Mouse (Mus musculus) G1E (cell line): ENCODE measurements around the gene Krt36. TPM values are rescaled to one million over a fixed set of nuclear protein-coding genes. Genes with fewer than 3 reads are reported as not detected.

ENCODE experiments used
- ATAC-seq: 2 replicates; pipeline ENCODE4 v1.8.0; 2016; ENCODE audit warnings: mild to moderate bottlenecking; ENCODE audit not compliant: insufficient number of reproducible peaks, poor library complexity, low FRiP score, severe bottlenecking; ENCODE audit errors: extremely low read depth
- DNase-seq: peaks from one replicate; pipeline ENCODE4 v3.0.0; 2012; ENCODE audit warnings: low spot score
- H3K27me3 ChIP-seq: 2 replicates; pipeline ENCODE4 v1.6.1; 2012; ENCODE audit warnings: mild to moderate bottlenecking, low read length, inconsistent platforms; ENCODE audit not compliant: insufficient read depth
- H3K36me3 ChIP-seq: replicated peaks from 2 replicates; pipeline ENCODE3; 2012; ENCODE audit warnings: mild to moderate bottlenecking, inconsistent platforms
- H3K4me1 ChIP-seq: 2 replicates; pipeline ENCODE4 v1.6.1; 2012; ENCODE audit warnings: low read depth, low read length, inconsistent platforms, mixed read lengths; ENCODE audit not compliant: insufficient read depth
- H3K4me3 ChIP-seq: 2 replicates; pipeline ENCODE4 v1.5.1; 2012; ENCODE audit warnings: low read depth, mild to moderate bottlenecking, inconsistent platforms, low read length, moderate library complexity, mixed read lengths
- H3K9me3 ChIP-seq: replicated peaks from 2 replicates; pipeline ENCODE4 v1.6.1; 2012; ENCODE audit warnings: inconsistent platforms
- CTCF ChIP-seq: IDR thresholded peaks from 2 replicates; pipeline ENCODE4 v1.5.1; 2012; ENCODE audit warnings: low read depth, low read length, inconsistent platforms, mixed read lengths
- GATA1 ChIP-seq: IDR thresholded peaks from 2 replicates; pipeline ENCODE4 v1.6.1; 2012; ENCODE audit warnings: borderline replicate concordance, low read length, inconsistent platforms, mixed read lengths
- GATA2 ChIP-seq: IDR thresholded peaks from 2 replicates; pipeline ENCODE4 v1.6.1; 2012; ENCODE audit warnings: low read depth, low read length, inconsistent platforms, borderline replicate concordance
- POLR2AphosphoS5 ChIP-seq: IDR thresholded peaks from 2 replicates; pipeline ENCODE4 v1.6.1; 2012; ENCODE audit warnings: low read depth, low read length, inconsistent platforms; ENCODE audit not compliant: insufficient replicate concordance
- TAL1 ChIP-seq: conservative IDR thresholded peaks from 2 replicates; pipeline ENCODE4 v1.6.1; 2012; ENCODE audit warnings: low read depth, low read length, inconsistent platforms, mixed read lengths
- polyA plus RNA-seq: library from polyadenylated mRNA; stranded (reverse); fragments of >175 nt; gene quantifications from 2 replicates; pipeline ENCODE4 v1.2.3, GENCODE M21; 2012
- total RNA-seq, 2 experiments: library from RNA; stranded (forward) in 1 of 2; stranded (reverse) in 1 of 2; fragments of 200-1000 nt in 1 of 2; fragments of >200 nt in 1 of 2; fragmentation: Nextera tagmentation in 1 of 2; gene quantifications; 2 replicates each; pipeline ENCODE4 v1.2.3; 2014 to 2017

Krt36 gene
- total and polyA plus RNA-seq, 3 experiments: not detected

- H3K4me1 ChIP-seq: no peaks in the 10 kb centered on the region
- H3K36me3 ChIP-seq: no peaks in the 10 kb centered on the region
- no peak for TF ChIP-seq GATA2
- no peak for TF ChIP-seq POLR2AphosphoS5
- no peak for TF ChIP-seq CTCF
- no peak for TF ChIP-seq TAL1
- TF ChIP-seq GATA1: no peak
- no peak for DNase-seq
- no peaks in the 10 kb centered on the region for H3K27me3 ChIP-seq
- ATAC-seq: no peak
- peaks cover 49% of the 10 kb centered on the region for H3K9me3 ChIP-seq
- no peak overlapping the region for H3K4me3 ChIP-seq
Measured at GRCm38 (mm10) chr11:100058875-100059274, 46.6 kb downstream of the Krt36 start.

- Histone ChIP-seq H3K4me3 (no peak overlapping the region), H3K27me3 (no peaks in the 10 kb centered on the region), H3K4me1 (no peaks in the 10 kb centered on the region), H3K9me3 (peaks cover 52% of the 10 kb centered on the region), H3K36me3 (no peaks in the 10 kb centered on the region)
- DNase-seq (no peak), ATAC-seq (no peak)
- TF ChIP-seq GATA2 (no peak), TAL1 (no peak), CTCF (no peak), POLR2AphosphoS5 (no peak), GATA1 (no peak)
Measured at GRCm38 (mm10) chr11:100055686-100056655, 49.5 kb downstream of the Krt36 start.

Other genes starting within 250 kb of the Krt36 start
Only the 20 nearest of the 27 such genes appear.
- not detected in 2 replicates for gene Gm11565, start 190.9 kb downstream of the Krt36 start, total RNA-seq (2014; fragmentation: Nextera tagmentation)
- 0.16 and 0.23 TPM in 2 replicates for gene Gm11565, start 190.9 kb downstream of the Krt36 start, total RNA-seq (2017)
- not detected in 2 replicates for gene Gm11565, start 190.9 kb downstream of the Krt36 start, polyA plus RNA-seq
- not detected in 2 replicates for gene Krtap31-2, start 169.3 kb downstream of the Krt36 start, total RNA-seq (2014; fragmentation: Nextera tagmentation)
- gene Krtap31-2, start 169.3 kb downstream of the Krt36 start, total RNA-seq (2017): not detected in 2 replicates
- not detected in 2 replicates for gene Krtap31-2, start 169.3 kb downstream of the Krt36 start, polyA plus RNA-seq
- not detected in 2 replicates for gene Krtap9-5, start 157.2 kb downstream of the Krt36 start, total RNA-seq (2014; fragmentation: Nextera tagmentation)
- not detected in 2 replicates for gene Krtap9-5, start 157.2 kb downstream of the Krt36 start, total RNA-seq (2017)
- not detected in 2 replicates for gene Krtap9-5, start 157.2 kb downstream of the Krt36 start, polyA plus RNA-seq
- not detected in 2 replicates for gene Krtap29-1, start 126.6 kb downstream of the Krt36 start, total RNA-seq (2014; fragmentation: Nextera tagmentation)
- not detected in 2 replicates for gene Krtap29-1, start 126.6 kb downstream of the Krt36 start, total RNA-seq (2017)
- not detected in 2 replicates for gene Krtap29-1, start 126.6 kb downstream of the Krt36 start, polyA plus RNA-seq
- not detected in 2 replicates for gene Krtap16-1, start 119.0 kb downstream of the Krt36 start, total RNA-seq (2014; fragmentation: Nextera tagmentation)
- gene Krtap16-1, start 119.0 kb downstream of the Krt36 start, total RNA-seq (2017): 0.06 and 0.11 TPM in 2 replicates
- not detected in 2 replicates for gene Krtap16-1, start 119.0 kb downstream of the Krt36 start, polyA plus RNA-seq
- not detected in 2 replicates for gene Krtap17-1, start 111.6 kb downstream of the Krt36 start, total RNA-seq (2014; fragmentation: Nextera tagmentation)
- not detected in 2 replicates for gene Krtap17-1, start 111.6 kb downstream of the Krt36 start, total RNA-seq (2017)
- gene Krtap17-1, start 111.6 kb downstream of the Krt36 start, polyA plus RNA-seq: not detected in 2 replicates
- gene Krt33a, start 89.4 kb downstream of the Krt36 start, total RNA-seq (2014; fragmentation: Nextera tagmentation): not detected in 2 replicates
- gene Krt33a, start 89.4 kb downstream of the Krt36 start, total RNA-seq (2017): not detected in 2 replicates
- gene Krt33a, start 89.4 kb downstream of the Krt36 start, polyA plus RNA-seq: not detected in 2 replicates
- gene Krt33b, start 75.8 kb downstream of the Krt36 start, total RNA-seq (2014; fragmentation: Nextera tagmentation): not detected in 2 replicates
- gene Krt33b, start 75.8 kb downstream of the Krt36 start, total RNA-seq (2017): not detected in 2 replicates
- not detected in 2 replicates for gene Krt33b, start 75.8 kb downstream of the Krt36 start, polyA plus RNA-seq
- gene Krt34, start 64.1 kb downstream of the Krt36 start, total RNA-seq (2014; fragmentation: Nextera tagmentation): not detected in 2 replicates
- gene Krt34, start 64.1 kb downstream of the Krt36 start, total RNA-seq (2017): not detected in 2 replicates
- not detected in 2 replicates for gene Krt34, start 64.1 kb downstream of the Krt36 start, polyA plus RNA-seq
- gene Krt31, start 55.1 kb downstream of the Krt36 start, total RNA-seq (2014; fragmentation: Nextera tagmentation): not detected in 2 replicates
- gene Krt31, start 55.1 kb downstream of the Krt36 start, total RNA-seq (2017): 0.06 TPM in 1 of 2 replicates, not detected in the other
- gene Krt31, start 55.1 kb downstream of the Krt36 start, polyA plus RNA-seq: not detected in 2 replicates
- gene Krt32, start 17.4 kb downstream of the Krt36 start, total RNA-seq (2014; fragmentation: Nextera tagmentation): not detected in 2 replicates
- not detected in 2 replicates for gene Krt32, start 17.4 kb downstream of the Krt36 start, total RNA-seq (2017)
- gene Krt32, start 17.4 kb downstream of the Krt36 start, polyA plus RNA-seq: not detected in 2 replicates
- not detected in 2 replicates for gene Krt35, start 9.4 kb downstream of the Krt36 start, total RNA-seq (2014; fragmentation: Nextera tagmentation)
- not detected in 2 replicates for gene Krt35, start 9.4 kb downstream of the Krt36 start, total RNA-seq (2017)
- not detected in 2 replicates for gene Krt35, start 9.4 kb downstream of the Krt36 start, polyA plus RNA-seq
- not detected in 2 replicates for gene Krt13, start 15.9 kb upstream of the Krt36 start, total RNA-seq (2014; fragmentation: Nextera tagmentation)
- 0.11 TPM in 1 of 2 replicates, not detected in the other for gene Krt13, start 15.9 kb upstream of the Krt36 start, total RNA-seq (2017)
- not detected in 2 replicates for gene Krt13, start 15.9 kb upstream of the Krt36 start, polyA plus RNA-seq
- not detected in 2 replicates for gene Krt15, start 30.3 kb upstream of the Krt36 start, total RNA-seq (2014; fragmentation: Nextera tagmentation)
- not detected in 2 replicates for gene Krt15, start 30.3 kb upstream of the Krt36 start, total RNA-seq (2017)
- not detected in 2 replicates for gene Krt15, start 30.3 kb upstream of the Krt36 start, polyA plus RNA-seq
- not detected in 2 replicates for gene Krt19, start 43.0 kb upstream of the Krt36 start, total RNA-seq (2014; fragmentation: Nextera tagmentation)
- gene Krt19, start 43.0 kb upstream of the Krt36 start, total RNA-seq (2017): not detected in 2 replicates
- gene Krt19, start 43.0 kb upstream of the Krt36 start, polyA plus RNA-seq: not detected in 2 replicates
- not detected in 2 replicates for gene Krt9, start 87.6 kb upstream of the Krt36 start, total RNA-seq (2014; fragmentation: Nextera tagmentation)
- gene Krt9, start 87.6 kb upstream of the Krt36 start, total RNA-seq (2017): 0.06 TPM in 1 of 2 replicates, not detected in the other
- not detected in 2 replicates for gene Krt9, start 87.6 kb upstream of the Krt36 start, polyA plus RNA-seq
- gene Krt14, start 101.9 kb upstream of the Krt36 start, total RNA-seq (2014; fragmentation: Nextera tagmentation): not detected in 2 replicates
- 0.11 TPM in 1 of 2 replicates, not detected in the other for gene Krt14, start 101.9 kb upstream of the Krt36 start, total RNA-seq (2017)
- gene Krt14, start 101.9 kb upstream of the Krt36 start, polyA plus RNA-seq: 0.08 TPM in 1 of 2 replicates, not detected in the other
- not detected in 2 replicates for gene Krt16, start 143.3 kb upstream of the Krt36 start, total RNA-seq (2014; fragmentation: Nextera tagmentation)
- gene Krt16, start 143.3 kb upstream of the Krt36 start, total RNA-seq (2017): 0.05 TPM in 1 of 2 replicates, not detected in the other
- gene Krt16, start 143.3 kb upstream of the Krt36 start, polyA plus RNA-seq: not detected in 2 replicates
- gene Krt17, start 155.4 kb upstream of the Krt36 start, total RNA-seq (2014; fragmentation: Nextera tagmentation): not detected in 2 replicates
- gene Krt17, start 155.4 kb upstream of the Krt36 start, total RNA-seq (2017): not detected in 2 replicates
- gene Krt17, start 155.4 kb upstream of the Krt36 start, polyA plus RNA-seq: 0.07 TPM in 2 replicates
- not detected in 2 replicates for gene Krt42, start 164.2 kb upstream of the Krt36 start, total RNA-seq (2014; fragmentation: Nextera tagmentation)
- gene Krt42, start 164.2 kb upstream of the Krt36 start, total RNA-seq (2017): 0.11 TPM in 1 of 2 replicates, not detected in the other
- not detected in 2 replicates for gene Krt42, start 164.2 kb upstream of the Krt36 start, polyA plus RNA-seq